Mouse (Mus musculus): ENCODE data around the gene 4930469K13Rik.
"Not testable (repeated sequence)": the region's sequence is repeated elsewhere in the genome, so short reads cannot be mapped to it uniquely, and the experiment has no call there.

Gene 4930469K13Rik

DNA sequence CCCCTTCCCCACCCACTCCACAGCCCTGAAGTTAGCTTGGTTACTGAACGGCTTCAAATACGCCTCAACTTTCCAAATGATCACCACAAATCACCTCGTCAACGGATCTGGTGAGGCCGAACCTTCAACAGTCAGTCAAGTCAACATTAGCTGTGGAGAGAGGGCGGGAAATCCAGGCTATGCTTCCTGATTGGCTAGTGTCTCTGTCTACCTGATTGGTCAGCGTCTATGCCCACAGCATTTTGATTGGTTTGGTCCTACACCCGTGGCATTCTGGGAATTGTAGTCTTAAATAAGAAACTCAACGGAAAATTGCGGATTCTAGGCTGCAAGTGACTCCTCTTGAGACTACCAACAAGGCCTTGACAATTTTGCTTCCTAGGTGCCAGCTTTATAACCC lies at the start of gene 4930469K13Rik:
Gene 4930469K13Rik, minus strand, starts transcription at position 133 of the 400 bp plus-strand sequence.
- DNase-seq (ENCODE audit: low read depth, low spot score): no peak

DNA sequence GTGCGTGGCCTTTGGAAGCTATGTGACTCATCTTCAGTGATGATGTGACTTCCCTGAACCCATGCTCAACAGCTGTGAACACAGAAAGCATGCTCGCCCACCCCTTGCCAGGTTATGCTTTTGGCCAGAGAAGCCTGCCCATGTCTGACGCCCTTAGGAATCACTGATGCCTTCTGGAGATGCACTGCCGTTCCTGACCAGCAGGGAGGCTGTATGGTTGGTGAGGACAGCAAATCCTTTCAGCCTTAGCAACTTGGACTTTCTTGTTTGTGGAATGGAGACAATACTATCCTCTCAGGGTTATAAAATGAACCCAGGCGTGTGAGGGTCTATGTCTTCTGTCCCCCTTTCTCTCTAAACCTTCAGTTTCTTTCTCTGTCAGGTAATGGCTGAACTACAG lies 48.6 kb upstream of the 4930469K13Rik start:
- no peak for DNase-seq (ENCODE audit: low read depth, low spot score)

DNA sequence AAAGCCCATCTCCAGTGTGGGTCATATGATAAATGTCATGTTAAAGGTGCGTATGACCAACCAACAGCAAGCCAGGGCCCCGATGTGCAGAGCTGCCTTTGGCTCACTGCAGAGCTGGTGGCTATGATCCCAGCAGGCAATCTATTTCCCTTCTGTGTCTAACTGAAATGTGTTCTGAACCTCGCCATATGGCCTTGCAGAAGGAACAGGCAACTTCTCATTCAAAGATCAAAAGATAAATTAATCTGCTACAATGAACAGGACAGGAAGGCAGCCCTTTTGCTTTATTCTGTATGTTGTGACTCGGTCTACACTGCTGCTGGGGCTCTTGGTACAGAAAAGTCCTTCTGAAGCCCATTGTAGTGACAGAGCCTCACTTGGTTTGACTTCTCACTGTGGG lies 46.1 kb upstream of the 4930469K13Rik start:
- DNase-seq (ENCODE audit: low read depth, low spot score): no peak

DNA sequence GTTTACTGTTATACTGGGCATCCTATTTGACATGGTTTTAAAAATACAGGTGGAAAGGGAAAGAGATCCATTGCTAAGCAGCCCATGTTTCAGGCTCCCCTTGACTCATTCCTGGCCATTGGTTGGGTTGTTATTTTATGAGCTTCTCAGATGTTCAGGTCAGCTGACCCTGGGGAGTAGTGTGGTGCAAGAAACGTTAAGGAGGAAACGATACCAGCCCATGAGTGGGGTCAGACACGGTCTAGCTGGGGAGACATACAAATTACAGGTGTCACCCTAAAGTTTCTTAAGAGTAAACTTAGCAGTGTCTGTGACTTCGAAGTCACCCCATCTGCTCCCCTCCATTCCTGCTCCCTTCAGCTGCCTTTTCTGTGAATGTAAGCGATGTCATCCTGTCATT lies 45.6 kb upstream of the 4930469K13Rik start:
- DNase-seq (ENCODE audit: low read depth, low spot score): no peak

DNA sequence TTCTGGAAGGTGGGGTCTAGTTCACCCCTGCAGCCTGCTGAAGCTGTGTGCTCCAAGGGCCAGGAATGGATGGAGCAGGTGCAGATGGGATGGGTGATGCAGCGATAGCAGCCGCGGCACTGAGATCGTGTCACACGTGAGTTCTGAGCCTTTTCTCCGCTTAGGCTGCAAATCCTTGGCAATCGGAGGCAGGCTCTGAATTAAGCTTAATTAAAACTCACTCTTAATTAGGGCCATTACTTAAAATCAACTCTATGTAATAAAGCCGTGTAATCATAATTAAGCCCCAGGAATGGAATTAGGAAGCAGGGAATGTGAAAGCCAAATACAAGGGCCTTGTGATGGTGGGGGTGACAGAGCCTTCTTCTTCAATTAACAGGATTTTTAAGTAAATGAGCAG lies 40.9 kb upstream of the 4930469K13Rik start:
- DNase-seq (ENCODE audit: low read depth, low spot score): no peak

DNA sequence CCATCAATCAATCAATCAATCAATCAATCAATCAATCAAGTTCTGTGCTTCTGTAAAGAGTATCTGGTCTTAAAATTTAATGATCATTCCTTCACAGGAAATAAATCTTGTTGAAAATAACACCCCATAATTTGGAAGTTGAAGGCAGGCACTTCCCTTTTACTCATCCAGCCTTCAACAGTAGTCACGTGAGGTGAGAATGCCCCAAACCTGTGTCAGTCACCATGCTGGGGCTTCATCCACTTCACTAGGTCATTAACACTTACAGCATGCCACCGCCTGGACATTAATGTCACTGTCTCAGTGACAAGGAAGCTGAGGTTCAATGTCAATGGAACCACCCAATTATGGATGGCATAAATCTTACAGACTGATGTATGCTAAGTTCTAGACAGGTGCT lies 30.1 kb upstream of the 4930469K13Rik start:
- no peak for DNase-seq (ENCODE audit: low read depth, low spot score)

DNA sequence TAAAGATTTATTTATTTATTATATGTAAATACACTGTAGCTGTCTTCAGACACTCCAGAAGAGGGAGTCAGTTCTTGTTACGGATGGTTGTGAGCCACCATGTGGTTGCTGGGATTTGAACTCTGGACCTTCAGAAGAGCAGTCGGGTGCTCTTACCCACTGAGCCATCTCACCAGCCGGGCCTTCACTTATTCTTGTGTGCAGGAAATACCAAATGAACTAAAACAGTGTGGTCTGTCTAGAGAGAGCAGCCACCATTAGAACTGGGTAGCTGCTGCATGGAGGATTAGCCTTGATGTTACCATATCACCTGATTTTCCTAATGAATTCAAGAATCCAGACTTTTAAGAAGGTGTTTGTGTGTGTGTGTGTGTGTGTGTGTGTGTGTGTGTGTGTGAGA lies 27.4 kb upstream of the 4930469K13Rik start:
- not testable (repeated sequence) for DNase-seq (ENCODE audit: low read depth, low spot score)

DNA sequence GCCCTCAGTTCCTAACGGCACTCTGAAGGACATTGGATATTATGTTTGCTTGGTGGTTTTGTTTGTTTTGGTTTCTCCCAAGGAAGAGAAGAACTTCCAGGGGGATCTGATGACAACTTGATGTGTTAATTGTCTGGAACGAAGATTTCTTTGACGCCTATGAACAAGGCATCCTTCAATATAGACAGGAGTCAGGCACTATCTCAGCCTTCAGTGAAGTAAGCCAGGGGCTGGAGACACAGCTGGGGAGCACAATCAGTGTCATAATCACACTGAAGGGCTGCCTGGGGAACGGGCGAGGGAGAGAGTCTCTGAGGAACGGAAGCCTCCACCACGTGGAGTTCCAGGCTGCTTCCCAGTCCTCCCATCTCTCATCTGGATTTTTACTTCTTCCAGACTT lies 26.5 kb upstream of the 4930469K13Rik start:
- DNase-seq (ENCODE audit: low read depth, low spot score): no peak

DNA sequence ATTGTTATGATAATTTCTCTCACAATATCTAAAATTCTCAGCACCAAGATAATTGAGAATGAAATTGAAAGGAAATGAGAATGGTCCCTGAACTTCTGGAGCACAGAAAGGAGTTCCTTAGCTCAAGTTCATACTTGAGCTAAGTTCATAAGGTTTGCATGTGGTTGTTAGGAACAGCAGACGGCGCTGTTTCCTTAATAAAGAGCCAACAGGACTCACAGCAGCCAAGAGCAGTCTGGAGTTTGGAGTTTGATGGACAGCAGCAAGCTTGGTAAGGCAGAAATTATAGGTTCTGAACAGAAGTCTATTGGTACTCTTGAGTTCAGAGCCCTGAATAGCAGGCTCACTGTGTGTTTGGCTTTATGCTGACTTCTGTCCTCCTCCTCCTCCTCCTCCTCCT lies 24.8 kb upstream of the 4930469K13Rik start:
- DNase-seq (ENCODE audit: low read depth, low spot score): peak; percentile 43

DNA sequence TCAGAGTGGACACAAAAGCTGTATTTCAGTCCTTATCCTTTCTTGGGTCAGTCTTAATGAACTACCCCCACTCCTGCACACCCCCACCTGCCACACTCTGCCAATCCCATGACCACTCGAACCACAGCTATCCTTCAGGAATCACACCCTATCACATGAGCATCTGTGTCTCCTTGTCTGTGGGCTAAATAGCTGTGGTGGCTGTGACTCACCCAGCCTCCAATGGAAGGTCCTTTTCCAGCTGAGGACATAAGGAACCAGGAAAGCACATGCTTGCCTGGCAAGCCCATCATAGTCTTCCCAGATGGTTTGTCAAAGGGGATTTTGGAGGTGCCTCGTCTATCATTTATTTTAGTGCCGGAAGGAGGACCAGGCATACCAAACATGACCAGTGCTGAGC lies 20.0 kb upstream of the 4930469K13Rik start:
- DNase-seq (ENCODE audit: low read depth, low spot score): no peak

DNA sequence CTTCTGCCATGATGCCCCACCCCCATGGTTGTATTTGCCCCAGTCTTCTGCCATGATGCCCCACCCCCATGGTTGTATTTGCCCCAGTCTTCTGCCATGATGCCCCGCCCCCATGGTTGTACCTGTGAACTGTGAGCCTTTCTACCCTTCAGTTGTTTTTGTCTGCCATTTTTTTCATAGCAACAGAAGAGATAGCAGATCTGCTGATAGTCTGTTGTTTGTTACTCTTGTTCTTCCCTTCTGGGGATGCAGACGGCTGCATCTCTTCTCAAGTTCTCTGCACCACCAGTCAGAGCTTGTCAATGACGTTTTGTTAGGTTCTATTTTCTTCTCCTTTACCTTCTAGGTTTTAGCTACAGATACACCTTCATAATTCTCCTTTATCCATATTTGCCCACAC lies 19.2 kb upstream of the 4930469K13Rik start:
- DNase-seq (ENCODE audit: low read depth, low spot score): no peak

DNA sequence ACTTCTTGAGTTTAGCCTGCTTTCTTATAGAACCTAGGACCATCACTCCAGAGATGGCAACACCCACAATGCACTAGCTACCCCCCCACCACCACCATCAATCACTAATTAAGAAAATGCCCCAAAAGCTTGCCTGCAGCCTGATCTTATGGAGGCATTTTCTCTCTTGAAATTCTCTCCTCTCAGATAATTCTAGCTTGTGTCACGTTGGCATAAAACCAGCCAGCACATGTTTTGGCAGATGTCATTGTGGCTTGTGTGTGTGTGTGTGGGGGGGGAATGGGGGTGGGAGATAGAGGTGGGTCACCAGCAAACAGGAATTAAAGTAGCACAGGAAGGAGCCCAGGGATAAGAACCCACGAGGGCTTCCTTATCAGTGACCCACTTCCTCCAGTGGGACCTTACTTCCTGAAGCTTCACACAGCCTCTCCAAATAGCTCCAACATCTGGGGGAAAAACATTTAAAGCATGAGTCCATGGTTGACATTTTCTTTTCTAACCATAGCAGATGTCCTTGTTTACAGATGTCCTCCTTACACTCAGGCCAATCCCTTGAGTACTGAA lies 18.3 kb upstream of the 4930469K13Rik start:
- DNase-seq (ENCODE audit: low read depth, low spot score): no peak

DNA sequence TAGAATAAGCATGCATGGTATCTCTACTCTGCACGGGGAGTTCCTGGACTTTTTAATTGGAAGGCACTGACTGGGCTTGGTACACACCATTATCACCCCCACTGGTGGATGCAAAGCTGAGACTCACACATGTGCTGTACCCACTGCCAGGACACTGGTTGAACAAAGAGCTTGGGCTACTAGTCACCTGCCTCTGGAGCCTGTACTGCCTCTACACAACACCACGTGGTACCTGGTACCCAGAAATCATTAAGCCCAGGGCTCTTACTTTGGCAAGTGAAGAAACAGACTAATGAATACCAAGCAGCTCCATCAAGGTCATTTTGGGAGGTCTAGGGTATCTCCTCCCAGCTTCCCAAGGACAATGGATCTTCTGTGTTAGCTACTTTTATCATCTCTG lies 15.4 kb upstream of the 4930469K13Rik start:
- no peak for DNase-seq (ENCODE audit: low read depth, low spot score)

DNA sequence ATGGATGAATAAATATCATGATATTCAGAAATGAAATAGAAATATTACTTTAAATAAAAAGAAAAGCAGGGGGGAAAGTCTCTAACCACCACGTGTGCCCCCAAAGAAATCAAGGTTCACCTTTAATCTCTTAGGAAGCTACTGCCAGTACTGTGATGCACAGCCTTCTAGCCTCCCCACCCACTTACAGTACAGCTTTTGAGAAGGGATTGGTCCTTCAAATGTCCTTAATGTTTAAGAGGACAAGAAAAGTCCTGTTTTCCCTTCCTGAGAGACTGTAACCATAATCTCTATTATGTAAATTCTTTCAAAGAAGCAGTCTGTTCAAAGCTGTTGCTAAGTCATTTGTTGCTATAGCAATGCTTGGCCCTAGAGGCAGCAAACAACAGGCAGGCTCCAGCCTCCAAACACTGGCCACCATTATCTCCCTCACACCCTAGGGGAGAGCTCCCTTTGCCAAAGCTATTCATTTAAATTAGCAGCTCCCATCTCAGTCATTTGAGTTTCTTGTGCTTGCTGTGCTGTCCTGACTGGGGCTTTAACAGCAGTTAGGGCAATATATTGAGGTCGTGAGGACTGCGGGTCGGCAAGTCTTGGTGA lies 14.5 kb upstream of the 4930469K13Rik start:
- peak; percentile 23 for DNase-seq (ENCODE audit: low read depth, low spot score)

DNA sequence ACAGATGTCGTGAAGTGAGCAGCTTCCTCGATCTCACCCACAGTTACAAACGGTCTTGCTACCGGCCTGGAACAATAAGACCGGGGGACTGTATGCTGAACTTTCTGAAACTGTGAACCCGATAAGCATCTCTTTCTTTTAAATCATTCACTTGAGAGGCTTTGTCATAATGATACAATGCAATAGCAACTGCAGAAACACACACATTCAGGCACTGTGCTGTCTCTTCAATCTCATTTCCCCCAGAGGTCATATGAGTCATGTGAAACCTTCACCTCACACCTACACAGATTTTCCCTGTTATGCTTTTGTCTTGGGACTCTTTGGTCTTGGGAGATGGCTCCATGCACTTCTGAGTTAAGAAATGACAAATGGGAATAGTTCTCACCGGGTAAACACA lies 13.6 kb upstream of the 4930469K13Rik start:
- no peak for DNase-seq (ENCODE audit: low read depth, low spot score)

DNA sequence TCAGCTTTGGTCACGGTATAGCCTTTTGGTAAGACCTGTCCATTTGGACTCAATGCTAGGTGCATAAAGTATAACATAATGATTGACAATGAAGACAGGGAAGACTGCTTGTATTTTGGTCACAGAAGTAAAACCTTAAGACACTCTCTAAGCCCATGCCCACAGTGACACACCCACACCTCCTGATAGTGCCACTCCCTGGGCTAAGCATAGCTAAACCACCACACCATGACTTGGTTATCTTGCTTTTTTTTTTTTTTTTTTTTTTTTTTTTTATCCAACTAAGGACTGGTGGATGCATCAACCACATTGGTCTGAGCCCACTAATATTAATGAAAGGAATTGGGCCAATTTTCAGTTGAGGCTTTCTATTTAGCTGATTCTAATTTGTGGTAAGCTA lies 10.9 kb upstream of the 4930469K13Rik start:
- DNase-seq (ENCODE audit: low read depth, low spot score): no peak

DNA sequence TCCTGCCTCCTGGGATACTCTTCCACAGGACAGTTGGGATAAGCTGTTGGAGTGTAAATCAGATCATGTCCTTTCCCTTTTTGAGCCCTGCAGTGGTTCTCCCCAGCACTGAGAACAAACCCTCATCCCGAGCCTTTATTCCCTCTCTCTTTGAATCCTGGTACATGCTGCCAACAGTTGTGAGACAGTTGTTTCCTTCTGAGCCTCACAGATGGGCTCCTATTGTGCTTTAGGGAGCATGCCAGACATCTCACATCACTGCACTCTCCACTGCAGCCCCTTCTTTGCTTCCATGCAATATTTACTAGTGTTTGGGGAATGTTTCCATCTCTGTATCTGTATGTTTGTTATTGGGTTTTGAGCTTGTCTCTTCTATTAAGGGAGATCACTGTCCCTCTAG lies 6.6 kb upstream of the 4930469K13Rik start:
- no peak for DNase-seq (ENCODE audit: low read depth, low spot score)

DNA sequence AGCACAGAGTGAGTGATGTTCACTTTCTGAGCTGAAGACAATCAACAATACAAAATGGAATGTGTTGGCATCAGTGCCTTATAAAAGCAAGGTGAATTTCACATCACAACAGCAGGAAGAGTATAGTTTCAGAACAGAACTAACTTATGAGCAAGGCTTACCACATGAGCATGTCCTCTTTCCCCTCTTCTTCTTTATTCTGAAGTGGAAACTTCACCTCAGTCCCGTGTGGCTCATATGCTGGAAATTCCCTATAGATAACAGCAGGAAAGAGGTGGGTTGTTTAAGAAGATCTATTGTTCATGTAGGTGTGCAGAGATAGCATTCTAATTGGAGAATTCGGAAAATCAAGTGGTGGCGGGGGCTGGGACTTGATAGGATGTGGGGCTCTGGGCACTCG lies 3.5 kb upstream of the 4930469K13Rik start:
- no peak for DNase-seq (ENCODE audit: low read depth, low spot score)

DNA sequence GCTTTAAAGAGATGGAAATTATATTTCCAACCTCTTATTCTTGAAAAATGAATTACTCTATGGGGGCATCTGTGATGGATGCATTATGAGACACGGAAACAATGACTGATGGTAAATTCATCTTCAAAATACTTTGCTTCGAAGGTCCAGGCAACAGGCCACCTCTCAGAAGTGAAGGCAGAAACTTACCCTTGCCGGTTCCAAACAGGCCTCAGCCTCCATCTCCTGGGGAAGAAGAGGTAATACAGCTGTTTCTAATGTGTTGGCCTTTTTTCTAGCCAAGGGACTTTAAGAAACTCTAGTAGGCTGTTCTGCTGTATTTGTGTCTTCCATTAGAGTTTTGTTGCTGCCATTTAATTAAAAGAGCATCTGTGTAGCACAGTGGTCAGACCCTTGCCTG lies 11.3 kb downstream of the 4930469K13Rik start:
- no peak for DNase-seq (ENCODE audit: low read depth, low spot score)

DNA sequence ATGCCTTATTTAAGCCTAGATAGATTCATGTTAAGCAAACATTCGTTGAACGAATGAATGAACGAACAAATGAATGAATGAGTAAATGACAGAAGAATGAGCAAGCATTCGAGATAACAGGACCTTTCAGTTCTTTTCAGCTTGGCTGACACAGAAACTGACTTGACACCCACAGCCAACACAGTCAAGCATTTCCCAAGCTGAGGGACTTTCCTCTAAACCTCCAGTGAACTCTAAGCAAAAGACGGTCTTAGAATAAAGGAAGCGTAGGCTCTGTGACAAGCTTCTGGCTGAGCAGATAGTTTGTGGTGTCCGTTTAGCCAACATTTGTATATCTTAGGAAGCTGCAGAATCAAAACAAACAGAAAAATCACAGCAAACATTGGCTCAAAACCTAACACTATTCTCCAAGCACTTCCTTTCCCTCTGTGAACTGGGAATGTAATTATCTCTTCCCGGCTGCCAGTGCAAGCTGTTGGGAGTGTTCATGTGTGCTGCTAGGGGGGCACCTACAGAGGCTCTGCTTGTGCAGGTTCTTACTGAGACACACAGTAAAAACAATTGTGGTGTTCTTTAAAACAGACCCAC lies 12.1 kb downstream of the 4930469K13Rik start:
- DNase-seq (ENCODE audit: low read depth, low spot score): no peak

DNA sequence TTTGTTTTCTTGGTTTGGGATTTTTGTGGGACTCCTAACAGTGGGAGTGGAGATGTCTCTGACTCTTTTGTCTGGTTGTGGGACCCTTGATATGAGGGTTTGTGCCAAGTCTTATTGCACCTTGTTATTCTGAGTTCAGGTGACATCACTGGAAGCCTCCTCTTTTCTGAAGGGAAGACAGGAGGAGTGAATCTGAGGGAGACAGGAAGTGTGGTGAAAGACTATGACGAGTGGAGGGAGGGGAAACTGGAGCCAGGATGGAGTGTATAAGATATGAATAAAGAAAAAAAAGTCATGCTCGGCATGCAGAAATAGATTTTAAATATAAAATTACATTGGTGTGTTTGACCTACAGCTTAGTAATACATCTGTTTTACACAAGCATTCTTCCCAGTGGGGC lies 13.7 kb downstream of the 4930469K13Rik start:
- no peak for DNase-seq (ENCODE audit: low read depth, low spot score)

DNA sequence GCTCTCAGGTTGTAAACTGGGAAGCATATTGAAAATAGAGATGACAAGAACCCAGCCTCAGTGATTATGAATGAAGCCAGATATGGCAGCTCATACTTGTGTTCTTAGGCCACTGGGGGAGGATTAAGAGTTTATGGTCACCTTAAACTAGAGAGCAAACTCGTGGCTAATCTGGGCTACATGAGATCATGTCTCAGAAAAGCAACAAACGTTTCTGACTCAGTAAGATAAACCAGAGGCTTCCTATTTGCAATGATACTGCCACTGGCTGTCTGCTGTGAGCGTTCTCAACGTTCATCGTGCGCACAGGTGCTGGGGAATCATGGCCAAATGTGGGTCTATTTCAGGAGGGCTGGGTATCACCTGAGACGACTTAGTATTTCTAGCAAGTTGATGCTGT lies 14.6 kb downstream of the 4930469K13Rik start:
- DNase-seq (ENCODE audit: low read depth, low spot score): no peak
